Mouse (Mus musculus): ENCODE results near the gene Ogfod1. TPM values are rescaled to one million over a fixed set of nuclear protein-coding genes. Genes with fewer than 3 reads are reported as not detected.

Gene Ogfod1
- polyA plus RNA-seq (2014; fragmentation: Illumina TruSeq; extraction: RNeasy Lipid Tissue Mini Kit (QIAGEN cat#74804)), result 22.6 TPM

DNA sequence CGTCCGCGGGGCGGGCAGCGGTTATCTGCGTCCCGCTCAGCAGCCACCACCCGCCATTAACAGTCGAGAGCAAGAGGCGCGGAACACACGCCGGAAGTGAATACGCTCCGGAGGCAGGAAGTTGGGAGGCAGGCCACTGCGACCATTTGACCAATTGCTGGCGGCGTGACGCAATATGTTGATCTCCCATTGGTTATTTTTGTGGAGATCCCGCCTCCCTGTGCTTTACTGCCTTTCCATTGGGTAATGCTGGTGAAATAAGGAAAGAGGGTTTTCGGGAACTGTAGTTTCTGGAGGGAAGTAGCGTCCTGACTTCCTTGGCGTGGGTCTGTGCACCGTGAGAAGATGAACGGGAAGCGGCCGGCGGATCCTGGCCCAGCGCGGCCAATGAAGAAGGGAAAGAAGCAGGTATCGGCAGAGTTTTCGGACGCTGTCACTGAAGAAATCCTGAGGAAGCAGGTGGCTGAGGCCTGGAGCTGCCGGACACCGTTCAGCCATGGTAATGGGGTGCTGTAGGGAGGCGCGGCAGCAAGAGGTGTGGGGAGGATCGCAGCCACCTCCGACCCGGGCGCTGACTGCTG lies at the start of gene Ogfod1, which contains the start of gene Nudt21:
Ogfod1 (plus strand) TSS at position 255 of the 581 bp plus-strand sequence.
Nudt21 (minus strand) TSS at position 88 of the 581 bp plus-strand sequence.

DNA sequence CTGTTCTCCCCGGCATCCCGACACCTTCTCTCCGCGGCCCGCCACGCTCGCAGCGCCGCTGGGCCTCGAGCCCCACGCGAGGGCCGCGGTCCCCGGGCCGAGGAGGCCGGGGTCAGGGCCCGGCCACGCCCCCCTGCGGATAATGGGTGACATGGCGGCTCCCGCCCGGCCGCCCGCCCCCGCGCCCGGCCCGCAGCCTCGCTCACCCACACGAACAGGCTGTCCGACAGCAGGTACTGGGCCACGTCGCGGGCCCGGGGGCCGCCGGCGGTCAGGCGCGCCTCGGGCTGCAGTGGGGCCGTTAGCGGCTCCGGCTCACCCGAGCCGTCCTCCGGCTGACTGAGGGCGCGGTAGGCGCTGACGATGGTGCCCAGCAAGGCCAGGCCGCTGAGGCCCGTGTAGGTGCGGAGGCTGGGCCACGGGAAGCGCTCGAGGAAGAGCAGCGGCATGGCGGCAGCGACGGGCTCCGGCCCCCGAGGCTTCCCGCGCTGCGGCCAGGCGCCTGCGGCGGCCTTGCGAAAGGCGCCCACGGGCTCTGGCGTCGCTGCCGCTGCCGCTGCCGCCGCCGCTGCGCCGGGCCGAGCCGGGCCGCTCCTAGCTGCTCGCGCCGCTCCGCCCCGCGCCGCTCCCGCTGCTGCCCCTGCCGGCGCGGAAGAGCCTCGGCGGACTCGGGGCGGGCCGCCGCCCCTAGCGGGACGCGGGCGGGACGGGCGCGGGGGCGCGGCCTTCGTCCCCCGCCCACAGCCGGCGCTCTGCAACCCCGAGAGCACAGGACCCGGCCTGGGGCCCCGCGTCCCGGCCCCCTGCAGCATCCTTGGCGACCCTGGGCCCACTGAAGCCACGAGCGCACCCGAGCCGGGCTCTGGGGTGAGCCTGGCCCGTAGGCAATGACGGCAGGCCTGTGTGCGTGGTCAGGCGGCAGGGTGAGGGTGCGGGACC lies 24.7 kb upstream of the Ogfod1 start, which contains the start of gene Amfr:
Amfr (minus strand) TSS at position 830 of the 939 bp plus-strand sequence.

DNA sequence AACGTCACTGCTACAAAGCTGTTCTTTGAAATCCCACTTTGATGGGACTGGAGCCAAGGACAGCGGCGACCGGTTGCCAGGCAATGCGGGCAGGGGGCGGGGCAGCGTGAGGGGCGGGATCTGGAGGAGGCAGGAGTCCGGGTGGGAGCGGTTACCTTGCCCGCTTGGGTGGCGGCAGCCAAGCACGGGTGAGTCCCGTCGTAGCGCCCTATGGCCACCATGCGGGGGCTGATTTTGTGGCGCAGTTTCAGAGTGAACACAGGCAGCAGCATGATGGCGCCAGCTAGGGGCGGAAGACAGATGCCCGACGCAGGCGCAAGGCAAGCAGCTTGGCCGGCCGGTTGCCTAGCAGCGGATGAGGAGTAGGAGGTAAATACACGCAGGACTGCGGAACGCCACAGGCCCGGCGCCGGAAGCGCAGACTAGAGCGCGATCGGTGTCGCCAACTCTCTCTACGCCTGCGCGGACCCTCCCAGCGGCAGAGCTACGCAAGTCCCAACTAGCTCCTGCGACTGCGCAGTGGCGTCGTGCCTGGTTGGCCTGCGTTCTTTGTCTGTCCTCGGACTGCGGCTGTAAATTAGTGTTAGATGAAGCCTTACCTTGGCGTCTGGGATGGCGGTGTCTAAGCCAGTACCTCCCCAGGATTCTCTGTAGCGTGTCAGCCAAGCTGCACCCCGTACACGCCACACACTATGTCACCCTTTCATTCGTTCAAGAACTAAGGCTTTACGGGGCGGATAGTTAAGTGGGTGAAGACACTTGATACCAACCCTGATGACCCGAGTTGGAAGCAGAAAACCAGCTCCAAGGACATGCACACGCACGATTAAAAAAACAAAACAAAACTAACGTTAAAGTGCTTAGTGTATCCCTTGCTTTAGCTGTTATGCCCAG lies 61.3 kb downstream of the Ogfod1 start, which contains the start of gene Bbs2:
Bbs2 (minus strand) TSS at position 848 of the 894 bp plus-strand sequence.

Other genes with a start within 250 kb of the Ogfod1 start
- gene Gnao1, start 227.2 kb upstream of the Ogfod1 start, polyA plus RNA-seq (2014; fragmentation: Illumina TruSeq; extraction: RNeasy Lipid Tissue Mini Kit (QIAGEN cat#74804)), result 24.5 TPM
- 194 TPM for gene Amfr, start 24.4 kb upstream of the Ogfod1 start, polyA plus RNA-seq (2014; fragmentation: Illumina TruSeq; extraction: RNeasy Lipid Tissue Mini Kit (QIAGEN cat#74804))
- 188 TPM for gene Nudt21, start 167 bp upstream of the Ogfod1 start, polyA plus RNA-seq (2014; fragmentation: Illumina TruSeq; extraction: RNeasy Lipid Tissue Mini Kit (QIAGEN cat#74804))
- 11.3 TPM for gene Bbs2, start 61.7 kb downstream of the Ogfod1 start, polyA plus RNA-seq (2014; fragmentation: Illumina TruSeq; extraction: RNeasy Lipid Tissue Mini Kit (QIAGEN cat#74804))
- not detected for gene Mt4, start 100.0 kb downstream of the Ogfod1 start, polyA plus RNA-seq (2014; fragmentation: Illumina TruSeq; extraction: RNeasy Lipid Tissue Mini Kit (QIAGEN cat#74804))
- not detected for gene Mt3, start 115.4 kb downstream of the Ogfod1 start, polyA plus RNA-seq (2014; fragmentation: Illumina TruSeq; extraction: RNeasy Lipid Tissue Mini Kit (QIAGEN cat#74804))
- 34.3 TPM for gene Mt2, start 135.5 kb downstream of the Ogfod1 start, polyA plus RNA-seq (2014; fragmentation: Illumina TruSeq; extraction: RNeasy Lipid Tissue Mini Kit (QIAGEN cat#74804))
- 12.5 TPM for gene Mt1, start 141.9 kb downstream of the Ogfod1 start, polyA plus RNA-seq (2014; fragmentation: Illumina TruSeq; extraction: RNeasy Lipid Tissue Mini Kit (QIAGEN cat#74804))
- gene Nup93, start 177.4 kb downstream of the Ogfod1 start, polyA plus RNA-seq (2014; fragmentation: Illumina TruSeq; extraction: RNeasy Lipid Tissue Mini Kit (QIAGEN cat#74804)), result 21.6 TPM

Measured in ovary, adult 10 weeks (tissue).